Mouse (Mus musculus): ENCODE data around the gene Rbck1.

Rbck1 gene

DNA sequence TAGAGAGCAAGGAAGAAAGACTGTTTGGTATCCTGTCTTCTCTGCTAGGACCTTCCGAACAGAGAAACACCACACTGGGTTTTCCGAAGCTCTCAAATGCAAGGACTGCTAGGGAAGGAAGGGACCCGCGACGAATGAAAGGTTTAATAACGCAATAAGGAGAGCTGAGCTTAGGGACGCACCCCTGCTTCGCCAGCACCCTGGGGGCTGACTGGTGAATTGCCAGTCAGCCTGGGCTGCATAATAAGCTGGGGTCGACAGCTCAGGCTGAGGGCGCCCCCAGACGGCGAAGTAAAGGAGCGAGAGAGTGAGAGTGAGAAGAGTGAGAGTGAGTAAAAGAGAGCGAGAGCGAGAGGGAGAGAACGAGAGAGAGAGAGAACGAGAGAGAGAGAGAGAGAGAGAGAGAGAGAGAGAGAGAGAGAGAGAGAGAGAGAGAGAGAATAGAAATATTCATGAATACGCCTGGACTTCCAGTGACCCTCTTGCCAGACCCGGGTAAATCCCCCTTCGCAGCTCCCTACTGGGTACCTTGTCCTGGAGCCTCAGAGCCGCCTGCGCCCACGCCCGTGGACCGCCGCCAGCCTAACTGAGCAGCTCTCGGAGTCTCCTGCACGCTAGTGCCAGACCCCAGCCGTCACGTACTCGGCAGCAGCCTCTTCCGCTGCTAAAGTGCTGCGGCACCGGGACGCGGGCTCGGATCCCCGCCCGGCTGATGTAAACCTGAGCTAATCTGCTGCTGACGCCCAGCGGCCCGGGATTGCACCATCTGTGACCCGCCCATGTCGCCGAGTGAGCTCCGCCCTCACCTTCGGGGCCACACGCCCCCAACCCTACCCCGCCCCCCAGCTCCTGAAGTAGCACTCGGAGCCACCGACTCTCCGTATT lies 11.1 kb upstream of the Rbck1 start, which contains the start of gene Trib3:
Gene Trib3, minus strand, starts transcription at position 704 of the 885 bp plus-strand sequence.
- DNase-seq, result peak; percentile 80 to 87

GRCm38 (mm10) chr2:152339631-152340179 lies 7.3 kb upstream of the Rbck1 start:
- DNase-seq, result peak; percentile 73 to 82

DNA sequence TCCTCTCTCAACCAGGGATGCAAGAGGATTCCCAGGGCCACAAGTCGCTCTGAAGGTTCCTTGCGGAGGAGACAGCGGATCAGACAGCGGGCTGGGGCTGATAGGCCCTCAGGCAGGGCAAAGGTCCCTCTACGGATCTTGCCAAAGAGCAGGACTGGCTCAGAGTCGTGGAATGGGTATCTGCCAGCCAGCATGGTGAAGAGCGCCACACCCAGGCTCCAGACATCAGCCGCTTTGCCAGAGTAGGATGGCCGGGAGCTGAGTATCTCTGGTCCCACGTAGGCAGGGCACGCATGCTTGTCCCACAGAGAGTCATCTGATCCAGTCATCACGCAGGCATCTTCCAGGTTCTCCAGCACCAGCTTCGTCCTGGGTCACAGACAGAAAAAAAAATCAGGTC lies 5.9 kb upstream of the Rbck1 start:
- no peak for DNase-seq

GRCm38 (mm10) chr2:152337591-152338212 lies 5.2 kb upstream of the Rbck1 start:
- DNase-seq, result no peak

- DNase-seq, result peak; percentile 35 to 57
Measured at GRCm38 (mm10) chr2:152336856-152337255, 4.4 kb upstream of the Rbck1 start.

- no peak for DNase-seq
Measured at GRCm38 (mm10) chr2:152335289-152335820, 2.9 kb upstream of the Rbck1 start.

DNA sequence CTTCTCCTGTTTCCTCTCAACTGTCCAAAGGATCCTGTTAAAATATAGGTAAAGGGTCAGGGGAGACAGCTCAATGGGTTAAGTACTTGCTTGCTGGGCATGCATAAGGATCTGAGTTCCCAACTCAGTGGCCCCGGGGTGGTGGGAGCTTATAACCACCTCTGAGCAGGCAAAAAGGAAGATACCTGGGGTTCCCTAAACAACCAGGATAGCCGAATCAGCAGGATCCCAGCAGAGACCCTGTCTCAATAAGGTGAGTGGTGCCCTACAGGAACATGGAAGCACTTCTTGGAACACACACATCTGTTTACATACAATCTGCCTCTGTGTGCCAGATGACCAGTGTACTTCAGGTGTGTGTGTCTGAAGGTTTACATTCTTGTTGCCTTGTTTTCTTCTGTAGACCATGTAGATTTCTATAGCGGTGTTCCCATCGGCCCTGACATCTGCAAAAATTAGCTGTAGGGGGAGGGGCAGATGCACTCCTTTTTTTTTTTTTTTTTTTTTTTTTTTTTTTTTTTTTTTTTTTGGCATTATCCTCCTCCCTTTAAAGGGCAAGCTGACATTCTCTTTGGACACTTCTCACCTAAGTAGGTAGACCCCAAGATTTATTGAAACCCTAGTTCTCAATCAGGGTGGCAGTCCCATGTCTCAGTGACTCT lies 1.0 kb upstream of the Rbck1 start:
- no peak for DNase-seq

GRCm38 (mm10) chr2:152330858-152331423 lies 1.5 kb downstream of the Rbck1 start:
- DNase-seq, result no peak

GRCm38 (mm10) chr2:152327980-152328379 lies 4.5 kb downstream of the Rbck1 start:
- DNase-seq, result no peak

DNA sequence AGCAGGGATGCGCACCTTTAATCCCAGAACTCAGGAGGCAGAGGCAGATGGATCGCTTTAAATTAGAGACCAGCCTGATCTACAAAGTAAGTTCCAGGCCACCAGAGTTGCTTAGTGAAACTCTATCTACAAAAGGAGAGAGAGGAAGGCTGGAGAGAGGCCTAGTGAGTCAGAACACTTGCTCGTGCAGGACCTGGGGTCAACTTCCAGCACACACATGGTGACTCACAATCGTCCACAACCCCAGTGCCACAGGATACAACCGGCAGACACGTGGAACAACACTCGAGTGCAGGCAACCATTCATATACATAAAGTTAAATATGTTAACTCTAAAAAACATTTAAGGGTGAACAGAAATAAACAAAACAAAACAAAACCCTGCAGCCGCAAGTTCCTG lies 5.8 kb downstream of the Rbck1 start:
- no peak for DNase-seq

GRCm38 (mm10) chr2:152326157-152326556 lies 6.3 kb downstream of the Rbck1 start:
- DNase-seq, result no peak

DNA sequence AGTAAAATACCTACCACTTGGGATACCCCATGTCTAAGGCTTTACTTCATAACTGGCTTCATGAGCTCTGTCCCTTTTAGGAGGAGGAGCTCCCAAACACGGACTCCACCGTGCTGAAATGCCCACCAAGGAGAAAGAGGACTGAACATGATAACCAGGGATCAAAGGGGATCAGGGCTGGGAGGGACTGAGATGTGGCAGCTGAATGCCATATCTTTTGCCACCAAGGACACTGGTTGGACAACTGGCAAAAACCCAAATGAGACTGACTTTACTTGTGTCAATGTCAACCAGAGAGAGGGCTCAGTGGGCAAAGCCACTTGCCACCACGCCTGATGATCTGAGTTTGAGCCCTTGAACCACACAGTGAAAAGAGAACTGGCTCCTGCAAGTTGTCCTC lies 7.6 kb downstream of the Rbck1 start:
- DNase-seq, result no peak

GRCm38 (mm10) chr2:152323971-152324370 lies 8.5 kb downstream of the Rbck1 start:
- peak; percentile 75 to 83 for DNase-seq

DNA sequence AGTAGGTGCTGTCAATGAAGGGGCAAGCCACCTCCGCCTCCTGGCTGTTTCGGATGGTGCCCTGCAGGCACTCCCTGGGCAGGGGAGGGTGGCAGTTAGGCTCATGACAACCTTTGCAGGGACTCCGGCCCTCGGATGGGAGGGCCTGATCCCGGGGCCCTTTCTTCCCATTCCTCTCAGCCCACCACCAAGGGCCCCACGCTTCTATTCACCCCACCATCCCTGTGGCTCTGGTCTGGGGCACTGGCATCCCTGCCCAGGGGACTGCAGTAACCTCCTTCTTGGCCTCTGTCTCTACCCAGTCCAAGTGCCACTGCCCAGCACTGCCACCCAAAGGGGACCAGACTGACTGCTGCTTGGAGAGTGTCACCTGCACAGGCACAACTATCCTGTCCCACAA lies 10.3 kb downstream of the Rbck1 start:
- no peak for DNase-seq

DNA sequence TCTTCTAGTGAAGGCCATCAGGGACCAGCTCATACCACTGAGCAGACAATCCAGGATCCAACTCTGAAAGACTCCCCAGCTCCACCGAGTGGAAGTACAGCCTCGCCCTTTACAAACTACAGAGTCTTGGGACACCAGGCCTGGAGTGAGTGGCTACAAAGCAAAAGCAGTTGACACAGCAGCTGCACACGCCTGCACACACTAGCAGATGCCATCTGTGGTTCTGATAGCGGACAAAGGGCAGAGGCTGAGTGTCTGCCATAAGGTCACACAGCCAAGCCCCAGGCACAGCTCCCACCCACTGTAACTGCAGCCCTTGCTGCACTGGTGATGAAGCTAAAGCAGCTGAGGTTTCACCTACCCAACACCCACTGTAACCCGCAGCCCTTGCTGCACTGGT lies 10.9 kb downstream of the Rbck1 start:
- DNase-seq, result no peak

DNA sequence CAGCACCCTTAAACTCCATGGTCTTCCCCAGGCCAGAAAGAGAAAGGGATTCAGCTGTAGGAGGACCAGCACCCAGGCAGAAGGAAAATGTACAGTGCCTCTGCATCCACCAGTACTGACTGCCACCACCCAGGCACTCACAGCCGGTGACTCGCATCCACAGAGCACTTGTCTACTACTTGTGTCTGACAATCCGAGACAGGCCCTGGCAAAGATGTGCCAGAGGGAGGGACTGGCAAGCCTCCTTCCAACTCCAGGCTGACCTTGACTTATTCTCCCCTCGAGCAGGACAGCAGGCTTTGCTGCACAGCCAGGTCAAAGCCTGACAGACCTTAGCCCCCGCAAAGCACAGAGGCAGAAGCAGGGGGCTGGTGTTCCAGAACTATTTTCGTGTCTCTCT lies 15.4 kb downstream of the Rbck1 start:
- no peak for DNase-seq

DNA sequence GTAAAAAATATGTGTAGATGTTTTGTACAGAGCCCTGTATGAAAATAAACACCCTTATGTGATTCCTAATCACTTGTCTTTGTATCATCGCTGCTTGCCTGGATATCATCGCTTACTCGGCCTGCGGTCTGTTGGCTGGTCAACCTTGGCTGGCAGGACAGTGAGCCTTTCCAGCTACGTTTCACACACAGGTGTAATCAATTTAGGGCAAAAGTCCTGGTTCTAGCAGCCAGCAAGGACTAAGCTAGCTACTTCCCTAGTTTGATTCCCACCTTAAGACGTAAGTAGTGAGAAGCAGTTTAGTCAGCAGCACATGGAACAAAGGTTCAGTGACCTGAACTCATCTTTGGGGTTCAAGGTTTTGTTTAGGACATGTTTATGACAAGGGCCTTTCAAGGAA lies 18.5 kb downstream of the Rbck1 start:
- no peak for DNase-seq

- DNase-seq, result peak; percentile 31 to 49
Measured at GRCm38 (mm10) chr2:152312996-152313395, 19.5 kb downstream of the Rbck1 start.

DNA sequence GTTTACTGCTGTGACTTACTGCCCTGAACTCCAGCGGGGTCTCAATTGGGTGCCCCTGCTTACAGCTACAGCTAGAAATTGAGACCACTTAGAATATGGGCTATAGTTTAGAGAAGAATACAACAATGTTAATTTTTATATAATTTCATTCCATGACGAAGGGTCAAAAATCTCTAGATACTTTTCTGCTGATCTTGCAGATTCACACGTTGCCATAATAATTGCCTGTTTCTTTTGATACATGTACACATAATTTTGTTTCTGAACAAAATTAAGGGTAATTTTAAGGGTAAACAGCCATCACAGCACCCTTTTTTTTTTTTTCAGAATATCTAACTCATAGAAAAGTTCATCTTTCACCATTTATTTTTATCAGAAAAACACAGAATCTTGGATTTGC lies 25.3 kb downstream of the Rbck1 start:
- DNase-seq, result no peak

DNA sequence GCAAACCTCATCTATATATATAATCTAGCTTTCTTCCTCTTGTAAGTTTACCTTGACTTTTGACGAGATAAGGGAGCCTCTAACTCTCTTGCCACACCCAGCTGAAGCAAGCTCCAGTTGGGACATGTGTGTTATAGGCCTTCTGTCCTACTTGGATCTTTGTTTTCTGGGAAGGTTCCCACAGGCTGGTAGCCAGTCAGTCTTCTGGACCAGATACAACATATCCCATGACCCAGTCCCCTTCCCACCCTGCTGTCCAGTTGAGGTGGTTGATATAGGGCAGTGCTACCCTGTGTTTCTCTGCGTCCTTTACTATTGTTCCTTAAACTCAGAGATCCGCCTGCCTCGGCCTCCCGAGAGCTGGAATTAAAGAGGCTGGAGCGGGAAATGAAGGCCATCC lies 27.0 kb downstream of the Rbck1 start:
- DNase-seq, result no peak

GRCm38 (mm10) chr2:152303781-152304180 lies 28.7 kb downstream of the Rbck1 start:
- no peak for DNase-seq

GRCm38 (mm10) chr2:152302862-152303261 lies 29.6 kb downstream of the Rbck1 start:
- DNase-seq, result no peak

DNA sequence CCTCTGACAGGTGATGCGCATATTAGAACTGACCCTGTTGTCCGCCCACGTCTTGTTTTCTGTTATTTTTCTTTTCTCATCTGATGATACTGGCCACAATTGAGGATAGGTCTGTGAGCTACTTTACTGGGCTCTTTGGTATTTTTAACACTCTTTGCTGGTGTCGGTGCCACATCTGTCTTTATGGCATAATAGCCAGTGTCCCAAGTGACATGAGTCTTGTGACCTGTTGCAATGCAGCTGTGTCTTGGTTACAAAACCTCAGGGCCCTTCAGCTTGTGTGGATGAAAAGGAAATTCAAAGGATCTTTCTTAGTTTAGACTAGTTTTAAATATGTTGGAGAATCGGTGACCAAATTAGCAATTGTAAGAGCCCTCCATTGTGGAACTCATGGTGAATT lies 37.9 kb downstream of the Rbck1 start:
- DNase-seq, result no peak

All from cerebellum, postnatal 25 days (tissue).